Mouse (Mus musculus) layer of hippocampus, adult 2 months (tissue): ENCODE measurements around the gene Pik3r2. TPM values are rescaled to one million over a fixed set of nuclear protein-coding genes. Genes with fewer than 3 reads are reported as not detected.

Experiments used
- DNase-seq, 2 experiments: peaks; one replicate each; pipeline ENCODE4 v3.0.0; 2022; ENCODE audit warnings: low spot score in 2 of 2
- H3K27ac ChIP-seq: fragments of 200-600 bp; 2 replicates; pipeline ENCODE4 v1.8.1; 2022
- H3K4me3 ChIP-seq: fragments of 200-600 bp; 2 replicates; pipeline ENCODE4 v1.8.1; 2022; ENCODE audit warnings: mild to moderate bottlenecking
- CTCF ChIP-seq: fragments of 200-600 bp; conservative IDR thresholded peaks from 2 replicates; pipeline ENCODE4 v1.8.1; 2022; ENCODE audit warnings: antibody characterized with exemption, mild to moderate bottlenecking, moderate library complexity
- total RNA-seq, 2 experiments: library from RNA; stranded (reverse); gene quantifications; 2 replicates each; pipeline ENCODE4 v1.2.3; 2021

Gene Pik3r2
- total RNA-seq, 2 experiments from 2014 or later = 160 to 169 TPM

- TF ChIP-seq CTCF = no peak
- H3K27ac ChIP-seq = no peak overlapping the region
- no peak for DNase-seq
- no peak overlapping the region for H3K4me3 ChIP-seq
These were observed 7.6 kb downstream of the Pik3r2 start for GRCm38 (mm10) chr8:70768956-70769355.

- Histone ChIP-seq H3K4me3 (no peak overlapping the region), H3K27ac (0 out of 2 replicates have a peak overlapping the region, but pooled peaks have one; percentile 10)
- no peak for TF ChIP-seq CTCF
- DNase-seq = no peak
These were observed 8.2 kb downstream of the Pik3r2 start for GRCm38 (mm10) chr8:70768231-70768776.

DNA sequence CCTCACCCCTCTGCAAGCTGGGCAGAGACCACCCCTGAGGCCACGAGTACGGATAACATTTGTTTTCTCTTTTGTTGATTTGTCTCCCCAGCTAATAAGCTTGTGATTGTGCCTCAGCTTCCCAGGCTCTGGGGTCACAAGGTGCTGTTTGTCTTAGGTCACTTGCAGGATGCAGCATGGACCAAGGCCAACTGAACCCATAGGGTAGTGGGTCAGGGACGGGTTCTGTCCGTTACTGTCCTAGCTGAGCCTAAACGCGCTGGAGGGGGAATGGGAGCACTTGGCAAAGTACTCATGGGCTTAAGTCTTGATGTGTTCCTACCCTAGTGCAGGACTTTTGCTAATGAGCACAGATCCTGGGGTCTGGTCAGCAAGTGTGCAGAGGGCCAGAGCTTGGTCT, 9.0 kb downstream of the Pik3r2 start:
- DNase-seq = no peak
- Histone ChIP-seq H3K4me3 (no peak overlapping the region), H3K27ac (no peak overlapping the region)
- no peak for TF ChIP-seq CTCF

DNA sequence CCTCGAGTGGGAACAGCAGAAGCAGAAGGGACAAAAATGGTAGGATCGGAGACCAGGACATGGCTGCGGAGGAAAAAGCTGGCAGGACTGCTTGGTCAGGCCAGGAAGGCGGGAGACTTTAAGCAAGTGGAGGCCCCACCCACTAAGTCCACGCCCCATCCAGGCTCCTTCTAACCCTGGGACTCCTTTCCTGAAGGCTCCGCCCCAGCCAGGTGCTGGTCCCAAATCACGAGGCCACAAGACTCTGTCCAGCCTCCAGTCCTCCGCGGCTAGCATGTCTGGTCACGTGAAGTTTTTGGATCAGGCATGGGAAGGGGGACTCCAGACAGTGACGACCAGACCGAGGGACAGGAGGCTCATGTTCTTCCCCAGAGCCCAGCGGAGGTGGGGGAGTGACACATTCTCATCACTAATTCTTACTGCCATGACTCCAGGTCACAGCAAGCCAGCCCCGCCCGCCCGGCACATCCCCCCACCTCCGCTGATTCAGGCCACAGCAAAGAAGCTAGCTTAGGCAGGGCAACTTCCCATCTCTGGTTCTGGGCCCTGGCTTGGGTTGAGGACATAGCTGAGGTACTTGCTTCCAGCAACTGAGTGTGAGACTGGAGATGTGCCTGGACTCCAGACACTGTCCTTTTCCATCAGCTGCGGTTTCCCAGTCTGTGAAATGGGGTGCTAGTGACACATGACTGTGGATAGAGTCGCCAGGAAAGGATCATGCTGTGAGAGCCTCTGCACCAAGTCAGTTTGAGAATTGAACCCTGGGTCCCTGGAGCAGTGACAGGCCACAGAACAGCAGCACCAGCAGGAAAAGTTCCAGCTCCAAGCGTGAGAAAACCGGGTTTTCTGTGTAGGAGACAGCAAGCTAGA, 9.7 kb downstream of the Pik3r2 start:
- DNase-seq = no peak
- TF ChIP-seq CTCF = no peak
- peak overlapping the region; percentile 47 for H3K4me3 ChIP-seq
- peak overlapping the region; percentile 23; the same call in 1 of the 2 replicates for H3K27ac ChIP-seq

DNA sequence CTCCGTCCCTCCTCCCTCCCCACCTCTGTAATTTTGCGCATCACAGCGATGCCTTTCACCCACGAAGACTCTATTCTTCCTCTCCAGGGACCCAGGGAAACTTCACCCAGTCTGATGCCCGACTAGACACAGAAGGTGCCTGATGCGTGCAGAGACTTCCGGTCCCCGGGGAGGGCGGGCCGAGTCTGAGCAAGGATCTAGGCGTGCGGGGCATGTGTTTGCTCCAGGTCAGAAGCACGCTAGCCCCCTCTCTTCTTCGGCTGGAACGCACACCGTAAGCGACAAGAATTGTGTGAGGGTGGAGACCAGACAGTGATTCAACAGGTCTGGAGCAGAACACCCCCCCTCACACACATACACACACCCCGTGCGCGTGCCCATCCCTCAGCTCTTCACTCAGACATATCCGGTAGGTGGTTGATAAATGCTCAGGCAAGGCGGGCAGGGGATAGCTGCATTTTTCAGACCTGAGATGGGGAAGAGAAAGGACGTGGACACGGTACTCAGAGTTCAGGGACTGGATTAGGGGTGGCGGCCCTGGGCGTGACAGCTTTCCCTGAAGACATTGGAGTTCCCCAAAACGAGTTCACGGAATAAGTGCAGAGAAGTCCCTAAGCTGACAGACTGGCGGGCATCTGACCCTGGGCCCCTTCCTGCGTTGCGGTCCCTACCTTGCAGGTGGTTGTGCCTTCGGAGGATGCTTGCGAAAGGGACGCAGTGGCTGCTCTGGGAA, 10.5 kb downstream of the Pik3r2 start:
- TF ChIP-seq CTCF = no peak
- Histone ChIP-seq H3K27ac (peak overlapping the region; percentile 23; the same call in 1 of the 2 replicates), H3K4me3 (peak overlapping the region; percentile 47)
- DNase-seq = no peak

DNA sequence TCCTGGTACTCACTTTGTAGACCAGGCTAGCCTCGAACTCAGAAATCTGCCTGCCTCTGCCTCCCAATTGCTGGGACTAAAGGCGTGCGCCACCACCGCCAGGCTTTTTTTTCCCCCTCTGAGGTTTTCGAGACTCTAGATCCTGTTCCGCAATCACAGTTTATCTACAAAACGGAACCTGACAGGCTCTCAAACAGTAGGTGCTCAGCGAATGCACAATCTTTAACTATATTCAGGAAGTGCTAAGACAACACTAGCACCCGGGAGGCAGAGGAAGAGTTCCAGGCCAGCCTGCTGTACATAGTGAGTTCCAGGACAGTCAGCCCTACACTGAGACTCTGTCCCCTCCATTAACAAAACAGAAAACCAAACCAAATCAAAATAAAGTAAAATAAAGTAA, 11.2 kb downstream of the Pik3r2 start:
- TF ChIP-seq CTCF = no peak
- peak overlapping the region; percentile 23; the same call in 1 of the 2 replicates for H3K27ac ChIP-seq
- H3K4me3 ChIP-seq = peak overlapping the region; percentile 47; the same call in 1 of the 2 replicates
- DNase-seq = no peak

- no peak overlapping the region for H3K4me3 ChIP-seq
- no peak for TF ChIP-seq CTCF
- no peak overlapping the region for H3K27ac ChIP-seq
- DNase-seq = no peak
These were observed 11.8 kb downstream of the Pik3r2 start for GRCm38 (mm10) chr8:70764676-70765075.

DNA sequence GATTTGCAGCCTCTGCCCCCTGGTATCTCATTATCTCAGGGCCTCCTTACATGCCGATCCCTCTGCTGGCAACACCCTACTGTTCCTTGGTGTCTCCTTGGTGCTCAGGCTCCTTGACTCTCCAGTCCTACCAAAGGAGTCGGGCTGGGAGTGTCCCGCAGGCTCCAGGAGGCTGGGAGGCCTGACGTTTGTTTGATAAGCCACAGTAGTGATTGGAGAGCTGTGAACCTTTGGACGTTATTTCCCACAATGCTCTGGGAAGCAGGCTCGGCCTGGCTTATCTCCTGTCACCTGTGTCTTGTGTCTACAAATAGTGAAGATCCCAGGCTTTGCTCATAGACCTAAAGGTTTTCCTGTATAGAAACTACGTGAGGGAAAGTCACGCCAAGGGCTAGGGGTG, 12.5 kb downstream of the Pik3r2 start:
- no peak for DNase-seq
- Histone ChIP-seq H3K4me3 (no peak overlapping the region), H3K27ac (no peak overlapping the region)
- no peak for TF ChIP-seq CTCF

DNA sequence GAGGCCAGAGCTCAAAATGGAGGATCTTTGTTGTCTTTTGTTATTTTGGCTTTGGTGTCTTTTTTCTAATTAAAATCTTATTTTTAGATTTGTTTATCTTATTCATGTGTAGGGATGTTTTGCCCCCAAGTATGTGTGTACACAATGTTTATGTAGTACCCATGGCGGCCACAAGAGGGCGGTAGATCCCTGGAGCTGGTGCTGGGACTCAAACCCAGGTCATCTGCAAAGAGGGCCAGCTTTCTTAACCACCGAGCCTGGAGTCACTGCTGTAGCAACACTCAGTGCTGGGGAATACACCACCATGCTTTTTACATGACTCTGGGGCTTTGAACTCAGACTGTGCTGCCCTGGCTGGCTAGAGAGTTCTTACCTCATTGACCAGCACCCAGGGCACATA, 13.2 kb downstream of the Pik3r2 start:
- no peak overlapping the region for H3K27ac ChIP-seq
- peak; percentile 90 for TF ChIP-seq CTCF
- peak in 1 of 2 experiments; percentile 62 for DNase-seq
- no peak overlapping the region for H3K4me3 ChIP-seq

DNA sequence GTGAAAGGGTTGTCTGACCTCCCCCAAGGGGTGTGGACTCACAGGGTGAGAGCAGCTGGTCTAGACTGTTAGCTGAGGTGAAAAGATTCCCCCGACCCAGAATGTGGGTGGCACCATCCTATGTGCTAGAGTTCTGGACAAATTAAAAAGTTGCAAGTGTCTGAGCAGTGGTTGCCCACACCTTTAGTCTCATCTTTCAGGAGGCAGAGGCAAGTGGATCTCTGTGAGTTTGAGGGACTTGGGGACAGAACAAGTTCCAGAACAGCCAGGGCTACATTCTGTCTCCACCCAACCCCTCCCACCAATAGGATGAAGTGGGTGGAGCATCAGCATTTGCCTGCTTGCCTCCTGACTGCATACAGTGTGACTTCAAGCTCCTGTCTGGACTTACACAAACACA, 14.4 kb downstream of the Pik3r2 start:
- DNase-seq = no peak
- H3K27ac ChIP-seq = no peak overlapping the region
- H3K4me3 ChIP-seq = no peak overlapping the region
- TF ChIP-seq CTCF = no peak

DNA sequence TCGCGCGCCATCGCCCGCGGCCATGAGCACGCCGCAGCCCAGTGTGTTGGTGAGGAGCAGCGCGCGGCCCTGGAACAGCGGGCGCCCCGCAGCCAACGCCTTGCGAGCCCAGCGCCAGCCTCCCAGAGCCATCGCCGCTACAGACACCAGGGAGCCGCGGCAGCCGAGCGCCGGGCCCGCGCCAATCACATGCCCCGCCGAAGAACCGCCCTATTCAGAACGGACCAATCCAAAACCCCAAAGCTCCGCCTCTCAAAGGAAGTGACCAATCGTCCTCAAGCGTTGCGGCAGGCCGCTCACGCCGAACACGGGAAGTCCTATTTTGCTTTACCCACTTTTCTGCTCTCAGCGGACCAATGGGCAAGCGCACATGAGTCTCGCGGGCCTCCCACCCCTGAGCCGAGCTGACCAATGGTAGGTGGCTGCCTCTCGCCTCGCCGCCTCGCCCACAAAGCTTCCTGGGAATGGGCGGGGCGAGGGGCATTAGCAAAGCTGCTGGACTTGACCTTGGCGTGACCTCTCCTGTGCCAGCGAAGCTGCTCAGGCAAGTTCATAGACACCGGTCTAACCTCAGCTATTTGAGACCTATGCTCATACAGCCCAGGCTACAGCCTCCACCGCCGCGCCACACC, 15.6 kb downstream of the Pik3r2 start, which contains the start of gene Mpv17l2:
Mpv17l2 (minus strand) TSS at position 172 of the 632 bp plus-strand sequence.
- no peak for TF ChIP-seq CTCF
- H3K27ac ChIP-seq = peak within 1 kb of the TSS; percentile 94
- H3K4me3 ChIP-seq = peak within 1 kb of the TSS; percentile 92
- DNase-seq = peak; percentile 95 to 99

DNA sequence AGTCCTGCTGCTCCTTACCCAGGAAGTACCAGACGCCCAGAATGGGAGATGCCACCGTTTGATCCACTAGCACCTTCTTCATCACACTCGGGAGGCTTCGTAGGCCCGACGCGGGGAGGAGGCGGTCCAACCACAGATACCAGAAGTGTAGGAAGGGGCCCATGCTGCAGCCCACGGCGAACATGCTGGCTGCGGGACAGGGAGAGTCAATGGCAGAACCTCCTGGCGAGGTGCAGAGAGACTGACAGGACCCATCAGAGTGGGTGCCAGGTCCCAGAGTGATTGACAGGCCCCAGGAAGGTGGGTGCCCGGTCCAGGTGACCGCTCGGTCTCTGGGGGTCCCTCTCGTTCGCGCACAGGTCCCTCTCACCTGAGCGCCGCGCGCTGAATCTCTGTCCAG, 16.2 kb downstream of the Pik3r2 start:
- peak overlapping the region; percentile 92 for H3K4me3 ChIP-seq
- peak in 1 of 2 experiments; percentile 39 for DNase-seq
- TF ChIP-seq CTCF = no peak
- peak overlapping the region; percentile 94 for H3K27ac ChIP-seq
